Mouse (Mus musculus) embryonic facial prominence, embryonic 10.5 days (tissue): Measurements from ENCODE around the gene 6430550D23Rik. TPM values are rescaled to one million over a fixed set of nuclear protein-coding genes. Genes with fewer than 3 reads are reported as not detected.
"Not testable (repeated sequence)": the region's sequence is repeated elsewhere in the genome, so short reads cannot be mapped to it uniquely, and the experiment has no call there.

ENCODE experiments used
- DNase-seq: peaks from one replicate; pipeline ENCODE4 v3.0.0-alpha.2; 2017; ENCODE audit warnings: low spot score
- H3K27ac ChIP-seq: fragments of 300-500 bp; sonication (generic); replicated peaks from 2 replicates; pipeline ENCODE4 v1.5.1; 2016; ENCODE audit warnings: mild to moderate bottlenecking
- H3K27me3 ChIP-seq: fragments of 300-500 bp; sonication (generic); replicated peaks from 2 replicates; pipeline ENCODE4 v1.6.1; 2016; ENCODE audit warnings: low read depth, mild to moderate bottlenecking; ENCODE audit not compliant: poor library complexity, severe bottlenecking
- H3K36me3 ChIP-seq: fragments of 300-500 bp; sonication (generic); replicated peaks from 2 replicates; pipeline ENCODE4 v1.6.1; 2016; ENCODE audit warnings: mild to moderate bottlenecking, moderate library complexity
- H3K4me1 ChIP-seq: fragments of 300-500 bp; sonication (generic); 2 replicates; pipeline ENCODE4 v1.6.1; 2016
- H3K4me3 ChIP-seq: fragments of 300-500 bp; sonication (generic); 2 replicates; pipeline ENCODE4 v1.5.1; 2016; ENCODE audit warnings: mild to moderate bottlenecking, moderate library complexity
- H3K9me3 ChIP-seq: fragments of 300-500 bp; sonication (generic); 2 replicates; pipeline ENCODE4 v1.6.1; 2016; ENCODE audit warnings: mild to moderate bottlenecking
- WGBS: fragments of 180-500 bp; shearing (Covaris S2); methylation state at CpG from one replicate; pipeline ENCODE4 v1.1.7; 2016; 5-methylcytosine and 5-hydroxymethylcytosine counted together
- polyA plus RNA-seq: library from polyadenylated mRNA; unstranded; fragments of >200 nt; fragmentation: Nextera tagmentation; extraction: Ambion mirVana; gene quantifications from 2 replicates; pipeline ENCODE4 v1.2.1, GENCODE M21; 2016

Gene 6430550D23Rik
- polyA plus RNA-seq, 1 experiment from 2014 or later, result 1.4 TPM

DNA sequence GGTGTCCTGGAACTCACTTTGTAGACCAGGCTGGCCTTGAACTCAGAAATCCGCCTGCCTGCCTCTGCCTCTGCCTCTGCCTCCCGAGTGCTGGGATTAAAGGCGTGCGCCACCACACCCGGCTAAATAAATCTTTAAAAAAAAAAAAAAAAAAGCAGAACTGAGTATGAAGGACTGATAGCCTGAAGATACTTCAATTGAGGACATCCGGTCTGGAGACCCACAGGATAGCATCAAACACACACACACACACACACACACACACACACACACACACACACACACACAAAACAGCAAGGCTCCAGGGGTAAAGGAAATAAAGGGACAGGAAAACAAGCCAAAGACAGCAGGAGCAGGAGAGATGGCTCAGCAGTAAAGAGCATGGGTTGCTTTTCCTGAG, 82.6 kb downstream of the 6430550D23Rik start:
- H3K36me3 ChIP-seq, result peaks cover 40% of the 10 kb centered on the region
- H3K27me3 ChIP-seq, H3K9me3 ChIP-seq, H3K27ac ChIP-seq, H3K4me3 ChIP-seq, DNase-seq: not testable (repeated sequence)
- peaks cover 12% of the 10 kb centered on the region for H3K4me1 ChIP-seq
- WGBS, result 95% methylated on average over 6 of the region's 6 CpGs

Other genes starting within 250 kb of the 6430550D23Rik start
- 0.30 and 0.44 TPM in 2 replicates for gene Mmp24, start 232.6 kb downstream of the 6430550D23Rik start, polyA plus RNA-seq
- gene BC029722, start 188.6 kb downstream of the 6430550D23Rik start, polyA plus RNA-seq, result 7.1 and 8.4 TPM in 2 replicates
- 247 and 259 TPM in 2 replicates for gene Eif6, start 181.1 kb downstream of the 6430550D23Rik start, polyA plus RNA-seq
- 0.29 and 0.41 TPM in 2 replicates for gene Fam83c, start 173.1 kb downstream of the 6430550D23Rik start, polyA plus RNA-seq
- 74.2 and 82.8 TPM in 2 replicates for gene Uqcc1, start 77.7 kb downstream of the 6430550D23Rik start, polyA plus RNA-seq
- 0.12 TPM in 1 of 2 replicates, not detected in the other for gene Gm15557, start 67.2 kb downstream of the 6430550D23Rik start, polyA plus RNA-seq
- 0.52 and 0.91 TPM in 2 replicates for gene Gdf5, start 62.6 kb downstream of the 6430550D23Rik start, polyA plus RNA-seq
- gene Cep250, start 51.5 kb downstream of the 6430550D23Rik start, polyA plus RNA-seq, result 29.8 and 31.4 TPM in 2 replicates
- gene Ergic3, start 68 bp upstream of the 6430550D23Rik start, polyA plus RNA-seq, result 178 and 183 TPM in 2 replicates
- 0.11 TPM in 1 of 2 replicates, not detected in the other for gene Fer1l4, start 45.0 kb upstream of the 6430550D23Rik start, polyA plus RNA-seq
- gene Spag4, start 57.2 kb upstream of the 6430550D23Rik start, polyA plus RNA-seq, result 5.9 and 6.0 TPM in 2 replicates
- 75.6 and 79.6 TPM in 2 replicates for gene Cpne1, start 104.0 kb upstream of the 6430550D23Rik start, polyA plus RNA-seq
- gene Rbm12, start 104.0 kb upstream of the 6430550D23Rik start, polyA plus RNA-seq, result 50.8 and 52.6 TPM in 2 replicates
- 23.3 and 35.7 TPM in 2 replicates for gene Gm28036, start 119.1 kb upstream of the 6430550D23Rik start, polyA plus RNA-seq
- gene Romo1, start 136.1 kb upstream of the 6430550D23Rik start, polyA plus RNA-seq, result 396 and 400 TPM in 2 replicates
- 37.7 and 42.1 TPM in 2 replicates for gene Nfs1, start 136.2 kb upstream of the 6430550D23Rik start, polyA plus RNA-seq
- gene Rbm39, start 172.3 kb upstream of the 6430550D23Rik start, polyA plus RNA-seq, result 557 and 577 TPM in 2 replicates
- 70.3 and 74.5 TPM in 2 replicates for gene Phf20, start 188.5 kb upstream of the 6430550D23Rik start, polyA plus RNA-seq